Mouse (Mus musculus) midbrain, embryonic 14.5 days (tissue): ENCODE measurements around the gene Fam219a. TPM values are rescaled to one million over a fixed set of nuclear protein-coding genes. Genes with fewer than 3 reads are reported as not detected.

Source experiments
- ATAC-seq: fragments of 200-750 bp; cut with Nextera tagmentation; 2 replicates; pipeline ENCODE4 v1.8.0; 2017; ENCODE audit warnings: moderate number of reproducible peaks, moderate library complexity; ENCODE audit not compliant: low FRiP score, low TSS enrichment
- DNase-seq: peaks from one replicate; pipeline ENCODE4 v3.0.0-alpha.2; 2015
- H3K27ac ChIP-seq: fragments of 300-500 bp; sonication (generic); replicated peaks from 2 replicates; pipeline ENCODE4 v1.5.1; 2014; ENCODE audit warnings: mild to moderate bottlenecking, low read depth, low read length, moderate library complexity
- H3K27me3 ChIP-seq: fragments of 300-500 bp; sonication (generic); 2 replicates; pipeline ENCODE4 v1.6.1; 2014; ENCODE audit warnings: low read length, control low read depth, mixed read lengths; ENCODE audit not compliant: control insufficient read depth, insufficient read depth
- H3K36me3 ChIP-seq: fragments of 300-500 bp; sonication (generic); 2 replicates; pipeline ENCODE4 v1.6.1; 2014; ENCODE audit warnings: low read length, control low read depth; ENCODE audit not compliant: control insufficient read depth, insufficient read depth
- H3K4me1 ChIP-seq: fragments of 300-500 bp; sonication (generic); 2 replicates; pipeline ENCODE4 v1.6.1; 2014; ENCODE audit warnings: mild to moderate bottlenecking, antibody characterized with exemption, low read length, control low read depth; ENCODE audit not compliant: control insufficient read depth, insufficient read depth
- H3K4me2 ChIP-seq: fragments of 300-500 bp; sonication (generic); 2 replicates; pipeline ENCODE4 v1.6.1; 2014; ENCODE audit warnings: mild to moderate bottlenecking, low read length, moderate library complexity
- H3K4me3 ChIP-seq: fragments of 300-500 bp; sonication (generic); replicated peaks from 2 replicates; pipeline ENCODE4 v1.5.1; 2014; ENCODE audit warnings: low read depth, low read length
- H3K9ac ChIP-seq: fragments of 300-500 bp; sonication (generic); replicated peaks from 2 replicates; pipeline ENCODE4 v1.6.1; 2014; ENCODE audit warnings: mild to moderate bottlenecking, low read length, moderate library complexity
- H3K9me3 ChIP-seq: fragments of 300-500 bp; sonication (generic); 2 replicates; pipeline ENCODE4 v1.6.1; 2016; ENCODE audit warnings: low read length, control low read depth, mixed read lengths; ENCODE audit not compliant: control insufficient read depth
- WGBS: fragments of 180-500 bp; shearing (Covaris S2); extraction: QIAGEN DNeasy Blood & Tissue Kit; methylation state at CpG from one replicate; pipeline ENCODE4 v1.1.7; 2014; 5-methylcytosine and 5-hydroxymethylcytosine counted together
- polyA plus RNA-seq: library from polyadenylated mRNA; unstranded; fragments of >200 nt; fragmentation: Nextera tagmentation; extraction: Ambion mirVana; gene quantifications from 2 replicates; pipeline ENCODE4 v1.2.1, GENCODE M21; 2014

Gene Fam219a
- polyA plus RNA-seq, 1 experiment from 2014 or later = 19.9 TPM

- DNase-seq = peak; percentile 81
- H3K4me3 ChIP-seq = no peak overlapping the region
- peak overlapping the region; percentile 14; the same call in 1 of the 2 replicates for H3K27ac ChIP-seq
- H3K36me3 ChIP-seq = no peaks in the 10 kb centered on the region
- H3K27me3 ChIP-seq = no peaks in the 10 kb centered on the region
- no peak overlapping the region for H3K4me2 ChIP-seq
- ATAC-seq = no peak; the same call in 1 of the 2 replicates
- peaks cover 8% of the 10 kb centered on the region; the same call in 1 of the 2 replicates for H3K4me1 ChIP-seq
- no peak overlapping the region for H3K9ac ChIP-seq
- no peaks in the 10 kb centered on the region for H3K9me3 ChIP-seq
- WGBS = 18% methylated on average over 8 of the region's 8 CpGs
Observed at GRCm38 (mm10) chr4:41604476-41605396, 35.4 kb upstream of the Fam219a start.

GRCm38 (mm10) chr4:41602818-41603217 is 33.5 kb upstream of the Fam219a start:
- no peak for DNase-seq
- Histone ChIP-seq H3K4me2 (no peak overlapping the region), H3K27ac (no peak overlapping the region), H3K4me3 (no peak overlapping the region), H3K27me3 (no peaks in the 10 kb centered on the region), H3K9me3 (no peaks in the 10 kb centered on the region), H3K9ac (no peak overlapping the region), H3K4me1 (peaks cover 8% of the 10 kb centered on the region; the same call in 1 of the 2 replicates), H3K36me3 (no peaks in the 10 kb centered on the region)
- no peak for ATAC-seq
- WGBS = 27% methylated on average over 4 of the region's 4 CpGs

GRCm38 (mm10) chr4:41583353-41583752 is 14.0 kb upstream of the Fam219a start:
- DNase-seq (peak; percentile 54), ATAC-seq (peak; percentile 43; the same call in 1 of the 2 replicates)
- Histone ChIP-seq H3K27ac (0 out of 2 replicates have a peak overlapping the region, but pooled peaks have one; percentile 32), H3K9me3 (no peaks in the 10 kb centered on the region), H3K4me1 (0 out of 2 replicates have a peak, but pooled peaks cover 8% of the 10 kb centered on the region), H3K4me2 (no peak overlapping the region), H3K27me3 (no peaks in the 10 kb centered on the region), H3K9ac (no peak overlapping the region), H3K36me3 (no peaks in the 10 kb centered on the region), H3K4me3 (no peak overlapping the region)
- WGBS = 44% methylated on average over 7 of the region's 7 CpGs

GRCm38 (mm10) chr4:41575914-41576313 is 6.6 kb upstream of the Fam219a start:
- no peak overlapping the region for H3K9ac ChIP-seq
- no peaks in the 10 kb centered on the region for H3K36me3 ChIP-seq
- 0 out of 2 replicates have a peak, but pooled peaks cover 4% of the 10 kb centered on the region for H3K27me3 ChIP-seq
- H3K27ac ChIP-seq = no peak overlapping the region
- ATAC-seq (no peak), DNase-seq (no peak)
- no peaks in the 10 kb centered on the region for H3K9me3 ChIP-seq
- 29% methylated on average over 6 of the region's 6 CpGs for WGBS
- no peak overlapping the region for H3K4me2 ChIP-seq
- peaks cover 5% of the 10 kb centered on the region; the same call in 1 of the 2 replicates for H3K4me1 ChIP-seq
- H3K4me3 ChIP-seq = no peak overlapping the region

- no peak overlapping the region for H3K27ac ChIP-seq
- no peak overlapping the region for H3K9ac ChIP-seq
- H3K4me3 ChIP-seq = no peak overlapping the region
- 66% methylated on average over 4 of the region's 4 CpGs for WGBS
- 0 out of 2 replicates have a peak, but pooled peaks cover 4% of the 10 kb centered on the region for H3K27me3 ChIP-seq
- no peaks in the 10 kb centered on the region for H3K9me3 ChIP-seq
- DNase-seq (no peak), ATAC-seq (no peak)
- H3K4me2 ChIP-seq = no peak overlapping the region
- no peaks in the 10 kb centered on the region for H3K36me3 ChIP-seq
- peaks cover 5% of the 10 kb centered on the region; the same call in 1 of the 2 replicates for H3K4me1 ChIP-seq
Observed at GRCm38 (mm10) chr4:41573492-41573891, 4.2 kb upstream of the Fam219a start.

- H3K27ac ChIP-seq = no peak overlapping the region
- WGBS = 22% methylated on average over 5 of the region's 5 CpGs
- DNase-seq (peak; percentile 43), ATAC-seq (no peak)
- H3K4me1 ChIP-seq = peaks cover 21% of the 10 kb centered on the region
- H3K36me3 ChIP-seq = no peaks in the 10 kb centered on the region
- H3K9ac ChIP-seq = no peak overlapping the region
- no peaks in the 10 kb centered on the region for H3K9me3 ChIP-seq
- H3K27me3 ChIP-seq = 0 out of 2 replicates have a peak, but pooled peaks cover 4% of the 10 kb centered on the region
- H3K4me3 ChIP-seq = no peak overlapping the region
- H3K4me2 ChIP-seq = no peak overlapping the region
Observed at GRCm38 (mm10) chr4:41571490-41571889, 2.2 kb upstream of the Fam219a start.

- Histone ChIP-seq H3K4me2 (peak overlapping the region; percentile 60), H3K9me3 (no peaks in the 10 kb centered on the region), H3K36me3 (no peaks in the 10 kb centered on the region), H3K4me3 (peak overlapping the region; percentile 90), H3K27me3 (0 out of 2 replicates have a peak, but pooled peaks cover 4% of the 10 kb centered on the region), H3K4me1 (peaks cover 25% of the 10 kb centered on the region), H3K27ac (peak overlapping the region; percentile 93), H3K9ac (peak overlapping the region; percentile 84)
- DNase-seq = peak; percentile 70
- ATAC-seq = peak; percentile 31
- 1% methylated on average over 58 of the region's 58 CpGs for WGBS
Observed at GRCm38 (mm10) chr4:41568682-41569410, 492 bp downstream of the Fam219a start.

- Histone ChIP-seq H3K4me1 (peaks cover 25% of the 10 kb centered on the region), H3K36me3 (no peaks in the 10 kb centered on the region), H3K27me3 (0 out of 2 replicates have a peak, but pooled peaks cover 4% of the 10 kb centered on the region), H3K4me3 (peak overlapping the region; percentile 90), H3K9me3 (no peaks in the 10 kb centered on the region), H3K27ac (peak overlapping the region; percentile 93), H3K4me2 (peak overlapping the region; percentile 60), H3K9ac (peak overlapping the region; percentile 84)
- ATAC-seq (no peak), DNase-seq (peak; percentile 73)
- 3% methylated on average over 19 of the region's 19 CpGs for WGBS
Observed at GRCm38 (mm10) chr4:41568239-41568638, 1.1 kb downstream of the Fam219a start.
